Mouse (Mus musculus): ENCODE measurements around the gene Ak6. TPM values are rescaled to one million over a fixed set of nuclear protein-coding genes. Genes with fewer than 3 reads are reported as not detected.

The Ak6 gene
- polyA plus RNA-seq, 1 experiment from 2014 or later, result 336 TPM

DNA sequence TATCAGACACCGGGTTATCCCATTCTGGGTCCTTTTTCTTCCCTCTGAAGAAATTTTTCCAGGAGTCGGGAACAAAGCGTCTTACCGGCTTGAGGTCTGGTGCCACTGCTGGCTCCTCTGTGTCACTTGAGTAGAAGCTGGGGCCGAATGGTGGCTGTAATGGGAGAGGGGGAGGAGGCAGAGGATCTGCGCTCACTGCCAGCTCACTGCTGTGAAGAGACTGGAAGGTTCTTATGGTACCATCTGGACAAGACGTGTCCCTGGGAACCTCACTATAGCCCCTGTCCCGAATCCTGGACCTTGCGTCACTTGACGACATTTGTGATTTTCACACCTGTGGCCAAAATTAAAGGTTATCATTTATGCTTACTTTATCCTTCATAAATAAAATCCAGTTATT lies 38.5 kb upstream of the Ak6 start:
- Histone ChIP-seq H3K27ac (ENCODE audit: low read depth, low read length) (no peak overlapping the region), H3K36me3 (ENCODE audit: control insufficient read depth, insufficient read depth, low read length) (no peaks in the 10 kb centered on the region), H3K4me2 (ENCODE audit: low read depth) (no peak overlapping the region), H3K4me1 (ENCODE audit: control insufficient read depth, insufficient read depth, low read length) (peaks cover 4% of the 10 kb centered on the region; the same call in 1 of the 2 replicates), H3K4me3 (ENCODE audit: low read depth, low read length) (no peak overlapping the region), H3K27me3 (ENCODE audit: control insufficient read depth, insufficient read depth, low read length) (peaks cover 10% of the 10 kb centered on the region; the same call in 1 of the 2 replicates), H3K9ac (ENCODE audit: low read length) (no peak overlapping the region), H3K9me3 (ENCODE audit: control insufficient read depth, low read length) (no peaks in the 10 kb centered on the region)
- ATAC-seq (ENCODE audit: insufficient read depth, low FRiP score, low TSS enrichment), result no peak
- WGBS, result 97% methylated on average over 10 of the region's 10 CpGs
- DNase-seq (ENCODE audit: low spot score), result no peak

DNA sequence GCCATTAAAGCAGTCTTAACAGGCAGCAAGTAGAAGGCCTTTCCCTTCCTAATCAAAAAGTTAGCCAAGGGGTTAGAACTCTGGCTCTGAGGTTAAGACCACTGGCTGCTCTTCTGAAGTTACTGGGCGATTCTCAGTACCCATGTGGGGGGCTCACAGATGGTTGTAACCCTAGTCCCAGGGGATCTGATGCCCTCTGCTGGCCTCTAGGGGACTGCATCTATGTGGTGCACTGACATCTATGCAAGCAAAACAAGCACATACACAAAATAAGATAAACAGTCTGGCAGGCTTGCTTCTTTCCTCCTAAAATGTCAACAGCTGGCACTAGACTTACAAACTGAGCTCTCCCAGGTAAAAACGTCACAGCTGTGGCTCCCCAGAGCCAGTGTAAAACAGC lies 37.9 kb upstream of the Ak6 start:
- Histone ChIP-seq H3K9ac (ENCODE audit: low read length) (no peak overlapping the region), H3K27ac (ENCODE audit: low read depth, low read length) (no peak overlapping the region), H3K4me1 (ENCODE audit: control insufficient read depth, insufficient read depth, low read length) (peaks cover 4% of the 10 kb centered on the region; the same call in 1 of the 2 replicates), H3K27me3 (ENCODE audit: control insufficient read depth, insufficient read depth, low read length) (peaks cover 10% of the 10 kb centered on the region; the same call in 1 of the 2 replicates), H3K4me3 (ENCODE audit: low read depth, low read length) (no peak overlapping the region), H3K9me3 (ENCODE audit: control insufficient read depth, low read length) (no peaks in the 10 kb centered on the region), H3K36me3 (ENCODE audit: control insufficient read depth, insufficient read depth, low read length) (no peaks in the 10 kb centered on the region), H3K4me2 (ENCODE audit: low read depth) (no peak overlapping the region)
- DNase-seq (ENCODE audit: low spot score) (no peak), ATAC-seq (ENCODE audit: insufficient read depth, low FRiP score, low TSS enrichment) (no peak)
- WGBS, result 54% methylated on average over 2 of the region's 2 CpGs

DNA sequence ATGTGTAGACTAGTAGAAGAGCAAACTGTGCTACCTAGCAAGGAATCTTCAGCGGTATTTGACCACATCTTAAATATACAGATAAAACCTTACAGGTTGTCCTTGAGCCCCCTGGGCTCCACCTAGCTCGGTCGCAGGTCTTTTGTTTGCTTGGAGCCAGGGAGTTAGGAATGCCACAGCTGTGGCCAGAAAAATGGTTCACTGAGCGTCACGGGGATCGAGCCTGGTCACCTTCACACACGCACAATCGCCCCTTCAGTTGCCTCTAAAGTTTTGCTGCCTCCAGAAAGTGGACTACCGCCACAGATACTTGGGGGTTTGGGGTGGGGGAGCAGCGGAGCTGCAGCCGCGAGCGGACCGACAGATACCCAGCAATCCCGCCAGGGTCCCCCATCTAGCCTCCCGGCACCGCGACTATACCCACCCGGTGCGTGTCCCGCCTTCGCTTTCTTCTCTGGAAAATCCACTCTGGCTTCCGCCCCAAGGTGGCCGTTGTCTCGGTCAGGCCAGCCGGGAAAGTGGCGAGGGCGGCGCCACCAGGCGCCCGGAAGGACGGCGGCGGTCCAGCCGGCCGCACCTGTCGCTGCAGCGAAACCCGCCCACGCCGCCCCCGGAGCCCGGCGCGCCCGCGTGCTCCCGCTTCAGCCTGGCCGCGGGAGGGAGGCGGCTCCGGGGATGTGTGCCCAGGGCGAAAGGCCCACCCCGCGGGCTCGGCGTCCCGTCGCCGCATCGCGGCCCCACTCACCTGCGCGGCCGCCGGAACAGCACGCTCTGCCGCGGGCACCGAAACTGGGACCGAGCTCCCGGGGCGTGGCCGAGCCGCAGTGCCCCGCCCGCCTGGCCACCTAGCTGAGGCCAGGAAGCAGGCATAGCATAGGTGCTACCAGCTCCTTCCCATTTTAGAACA lies 34.3 kb upstream of the Ak6 start, which contains the start of gene Marveld2:
TSS of gene Marveld2 (minus strand) at position 791 of the 907 bp plus-strand sequence.
- ATAC-seq (ENCODE audit: insufficient read depth, low FRiP score, low TSS enrichment) (peak; percentile 35), DNase-seq (ENCODE audit: low spot score) (peak; percentile 30)
- peak within 1 kb of the TSS; percentile 54 for H3K4me3 ChIP-seq (ENCODE audit: low read depth, low read length)
- H3K27ac ChIP-seq (ENCODE audit: low read depth, low read length), result no peak within 1 kb of the TSS
- H3K4me2 ChIP-seq (ENCODE audit: low read depth), result peak within 1 kb of the TSS; percentile 90
- peaks cover 4% of the 10 kb centered on the region; the same call in 1 of the 2 replicates for H3K4me1 ChIP-seq (ENCODE audit: control insufficient read depth, insufficient read depth, low read length)
- no peaks in the 10 kb centered on the region for H3K36me3 ChIP-seq (ENCODE audit: control insufficient read depth, insufficient read depth, low read length)
- peaks cover 10% of the 10 kb centered on the region; the same call in 1 of the 2 replicates for H3K27me3 ChIP-seq (ENCODE audit: control insufficient read depth, insufficient read depth, low read length)
- H3K9ac ChIP-seq (ENCODE audit: low read length), result peak within 1 kb of the TSS; percentile 52
- no peaks in the 10 kb centered on the region for H3K9me3 ChIP-seq (ENCODE audit: control insufficient read depth, low read length)
- WGBS, result 1% methylated on average over 75 of the region's 77 CpGs

DNA sequence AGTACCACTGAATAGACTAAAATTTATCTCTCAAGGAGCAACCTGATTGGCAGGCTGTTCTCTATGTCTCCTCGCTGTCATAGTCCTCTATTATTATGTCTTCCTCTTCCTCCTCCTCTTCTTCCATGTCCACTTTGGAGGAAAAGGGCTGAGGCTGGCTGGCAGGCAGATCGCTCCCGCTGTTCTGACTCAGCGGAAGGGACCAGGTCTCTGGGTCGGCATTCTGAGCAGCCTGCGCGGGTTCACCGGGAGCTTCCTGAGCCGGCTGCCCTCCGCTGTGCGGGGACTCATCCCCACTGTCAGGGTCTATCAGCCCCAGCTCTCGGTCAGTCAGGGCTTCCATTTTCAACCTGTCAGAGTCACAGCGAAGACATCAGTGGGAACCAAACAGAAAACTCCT lies 33.2 kb upstream of the Ak6 start:
- 79% methylated on average over 13 of the region's 13 CpGs for WGBS

DNA sequence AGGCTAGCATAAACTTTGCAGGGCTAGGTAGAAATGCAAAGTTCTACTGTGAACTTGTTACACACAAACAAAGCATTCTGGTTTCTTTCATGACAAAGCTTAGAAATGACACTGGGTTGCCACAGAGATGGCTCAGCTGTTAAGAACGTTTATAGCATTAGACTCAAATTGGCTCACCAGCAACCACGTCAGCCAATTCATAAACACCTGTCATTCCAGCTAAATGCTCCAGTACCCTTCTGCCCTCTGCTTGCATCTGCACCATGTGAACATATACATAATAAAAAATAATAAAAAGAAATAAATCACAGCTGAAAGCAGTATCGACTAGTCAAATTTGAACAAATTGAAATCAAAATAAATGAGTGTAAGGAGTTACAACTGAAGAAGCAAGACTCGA lies 28.5 kb upstream of the Ak6 start:
- no peaks in the 10 kb centered on the region for H3K4me1 ChIP-seq (ENCODE audit: control insufficient read depth, insufficient read depth, low read length)
- no peak for DNase-seq (ENCODE audit: low spot score)
- H3K4me3 ChIP-seq (ENCODE audit: low read depth, low read length), result no peak overlapping the region
- H3K9me3 ChIP-seq (ENCODE audit: control insufficient read depth, low read length), result no peaks in the 10 kb centered on the region
- H3K27ac ChIP-seq (ENCODE audit: low read depth, low read length), result no peak overlapping the region
- H3K36me3 ChIP-seq (ENCODE audit: control insufficient read depth, insufficient read depth, low read length), result peaks cover 2% of the 10 kb centered on the region; the same call in 1 of the 2 replicates
- no peak overlapping the region for H3K4me2 ChIP-seq (ENCODE audit: low read depth)
- no peaks in the 10 kb centered on the region for H3K27me3 ChIP-seq (ENCODE audit: control insufficient read depth, insufficient read depth, low read length)
- no peak for ATAC-seq (ENCODE audit: insufficient read depth, low FRiP score, low TSS enrichment)
- H3K9ac ChIP-seq (ENCODE audit: low read length), result no peak overlapping the region
- 85% methylated on average over 4 of the region's 4 CpGs for WGBS

More for the DNA sequence above, 33.2 kb upstream of the Ak6 start:
- ATAC-seq (ENCODE audit: insufficient read depth, low FRiP score, low TSS enrichment) (no peak), DNase-seq (ENCODE audit: low spot score) (no peak)
- Histone ChIP-seq H3K4me1 (ENCODE audit: control insufficient read depth, insufficient read depth, low read length) (peaks cover 4% of the 10 kb centered on the region; the same call in 1 of the 2 replicates), H3K9me3 (ENCODE audit: control insufficient read depth, low read length) (no peaks in the 10 kb centered on the region), H3K36me3 (ENCODE audit: control insufficient read depth, insufficient read depth, low read length) (0 out of 2 replicates have a peak, but pooled peaks cover 2% of the 10 kb centered on the region), H3K4me2 (ENCODE audit: low read depth) (no peak overlapping the region), H3K9ac (ENCODE audit: low read length) (no peak overlapping the region), H3K27me3 (ENCODE audit: control insufficient read depth, insufficient read depth, low read length) (peaks cover 10% of the 10 kb centered on the region; the same call in 1 of the 2 replicates), H3K27ac (ENCODE audit: low read depth, low read length) (no peak overlapping the region), H3K4me3 (ENCODE audit: low read depth, low read length) (no peak overlapping the region)

DNA sequence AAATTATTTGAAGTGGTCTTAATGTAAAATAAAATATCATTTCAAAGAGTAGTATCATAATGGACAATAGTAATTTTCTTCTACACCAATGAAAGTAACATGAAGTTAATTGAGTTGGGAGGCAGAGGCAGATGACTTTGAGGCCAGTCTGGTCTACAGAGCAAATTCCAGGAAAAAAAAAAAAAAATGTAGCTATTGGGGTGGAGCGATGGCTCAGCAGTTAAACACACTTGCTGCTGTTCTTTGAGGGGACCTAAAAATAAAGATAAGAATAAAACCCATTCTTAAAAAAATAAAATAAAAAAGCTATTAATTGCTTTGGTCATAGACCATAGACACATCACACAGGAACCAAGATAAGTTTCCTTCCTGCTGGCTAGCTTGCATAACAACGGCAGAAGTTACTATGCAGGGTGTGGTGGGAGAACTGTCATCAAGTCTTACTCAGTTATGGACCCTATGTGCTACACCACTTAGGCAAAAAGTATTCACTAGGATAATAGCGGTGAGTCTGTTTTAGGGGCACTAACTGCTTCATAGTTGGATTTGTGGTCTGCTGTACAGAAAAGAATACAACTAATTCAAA lies 16.6 kb upstream of the Ak6 start:
- no peaks in the 10 kb centered on the region for H3K9me3 ChIP-seq (ENCODE audit: control insufficient read depth, low read length)
- 91% methylated on average over 3 of the region's 3 CpGs for WGBS
- no peak for ATAC-seq (ENCODE audit: insufficient read depth, low FRiP score, low TSS enrichment)
- no peak overlapping the region for H3K9ac ChIP-seq (ENCODE audit: low read length)
- H3K27me3 ChIP-seq (ENCODE audit: control insufficient read depth, insufficient read depth, low read length), result no peaks in the 10 kb centered on the region
- no peak overlapping the region for H3K4me3 ChIP-seq (ENCODE audit: low read depth, low read length)
- DNase-seq (ENCODE audit: low spot score), result no peak
- no peaks in the 10 kb centered on the region for H3K4me1 ChIP-seq (ENCODE audit: control insufficient read depth, insufficient read depth, low read length)
- H3K4me2 ChIP-seq (ENCODE audit: low read depth), result no peak overlapping the region
- H3K36me3 ChIP-seq (ENCODE audit: control insufficient read depth, insufficient read depth, low read length), result peaks cover 5% of the 10 kb centered on the region; the same call in 1 of the 2 replicates
- no peak overlapping the region for H3K27ac ChIP-seq (ENCODE audit: low read depth, low read length)

DNA sequence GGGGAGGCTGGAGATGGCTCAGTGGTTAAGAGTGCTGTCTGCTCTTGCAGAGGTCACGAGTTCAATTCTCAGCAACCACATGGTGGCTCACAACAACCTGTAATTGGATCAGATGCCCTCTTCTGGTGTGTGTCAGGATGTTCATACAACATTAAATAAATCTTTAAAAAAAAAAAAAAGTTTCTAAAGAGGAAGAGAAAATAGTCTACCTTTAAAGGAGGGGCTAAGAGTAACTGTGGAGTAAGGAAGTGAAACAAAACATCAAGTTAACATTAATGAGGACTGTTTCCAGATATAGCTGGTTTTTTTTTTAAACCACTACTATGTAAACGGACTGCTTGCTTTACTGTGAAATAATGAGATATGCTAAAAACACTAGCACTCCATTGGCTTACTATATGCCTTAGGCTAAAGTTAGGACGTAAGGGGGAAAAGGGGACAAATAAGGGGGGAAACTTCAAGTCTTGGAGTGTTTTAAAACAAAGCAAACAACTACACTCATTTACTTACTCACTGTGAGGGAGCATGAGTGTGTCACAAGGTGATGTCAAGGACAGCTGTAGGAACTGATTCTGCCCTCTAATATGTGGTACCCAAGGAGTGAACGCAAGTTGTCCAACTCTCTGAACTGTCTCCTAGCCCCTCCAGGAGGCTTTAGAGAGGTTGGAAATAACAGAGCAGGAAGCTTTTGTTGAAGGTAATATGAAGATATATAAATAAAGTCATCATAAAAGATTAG lies 8.1 kb upstream of the Ak6 start:
- Histone ChIP-seq H3K27ac (ENCODE audit: low read depth, low read length) (no peak overlapping the region), H3K9me3 (ENCODE audit: control insufficient read depth, low read length) (no peaks in the 10 kb centered on the region), H3K4me3 (ENCODE audit: low read depth, low read length) (no peak overlapping the region), H3K9ac (ENCODE audit: low read length) (no peak overlapping the region), H3K27me3 (ENCODE audit: control insufficient read depth, insufficient read depth, low read length) (no peaks in the 10 kb centered on the region), H3K4me2 (ENCODE audit: low read depth) (no peak overlapping the region), H3K36me3 (ENCODE audit: control insufficient read depth, insufficient read depth, low read length) (peaks cover 3% of the 10 kb centered on the region; the same call in 1 of the 2 replicates), H3K4me1 (ENCODE audit: control insufficient read depth, insufficient read depth, low read length) (no peaks in the 10 kb centered on the region)
- 95% methylated on average over 4 of the region's 4 CpGs for WGBS
- ATAC-seq (ENCODE audit: insufficient read depth, low FRiP score, low TSS enrichment), result no peak
- no peak for DNase-seq (ENCODE audit: low spot score)

DNA sequence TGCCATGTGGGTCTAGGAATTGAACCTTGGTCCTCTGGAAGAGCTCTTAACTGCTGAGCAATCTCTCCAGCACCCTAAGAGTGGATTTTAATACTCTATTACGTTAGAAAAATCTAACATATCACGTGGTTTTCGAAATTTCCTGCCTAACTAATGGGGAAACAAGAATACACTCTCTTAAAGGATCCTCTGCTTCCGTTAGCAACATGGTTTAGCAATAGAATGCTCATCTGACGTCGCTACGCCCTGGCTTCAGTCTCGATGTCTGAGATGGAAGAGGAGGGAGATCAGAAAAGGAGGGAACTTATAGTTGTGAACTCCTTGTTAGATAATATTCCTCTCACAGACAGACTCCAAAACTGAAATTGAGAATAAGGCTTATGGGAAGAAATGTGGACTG lies 2.6 kb upstream of the Ak6 start:
- H3K27me3 ChIP-seq (ENCODE audit: control insufficient read depth, insufficient read depth, low read length), result no peaks in the 10 kb centered on the region
- no peak overlapping the region for H3K4me3 ChIP-seq (ENCODE audit: low read depth, low read length)
- peaks cover 4% of the 10 kb centered on the region; the same call in 1 of the 2 replicates for H3K4me1 ChIP-seq (ENCODE audit: control insufficient read depth, insufficient read depth, low read length)
- DNase-seq (ENCODE audit: low spot score) (no peak), ATAC-seq (ENCODE audit: insufficient read depth, low FRiP score, low TSS enrichment) (no peak)
- H3K27ac ChIP-seq (ENCODE audit: low read depth, low read length), result no peak overlapping the region
- H3K4me2 ChIP-seq (ENCODE audit: low read depth), result no peak overlapping the region
- WGBS, result 93% methylated on average over 8 of the region's 8 CpGs
- H3K9me3 ChIP-seq (ENCODE audit: control insufficient read depth, low read length), result no peaks in the 10 kb centered on the region
- H3K9ac ChIP-seq (ENCODE audit: low read length), result no peak overlapping the region
- peaks cover 4% of the 10 kb centered on the region for H3K36me3 ChIP-seq (ENCODE audit: control insufficient read depth, insufficient read depth, low read length)
